Mouse (Mus musculus) embryo, embryonic 10.5 days (tissue): ENCODE measurements at regions not wholly inside any gene's neighbourhood (a gene's known extent, or its start where the extent isn't known, plus 50 kb on each side); places are given as distances from the start of the nearest gene placed in this dataset.
A peak's percentile ranks its signal among the peaks of the same experiment; 100 is the strongest.

Experiments
- DNase-seq: peaks from one replicate; pipeline ENCODE4 v3.0.0-alpha.2; 2015; ENCODE audit warnings: low spot score

DNA sequence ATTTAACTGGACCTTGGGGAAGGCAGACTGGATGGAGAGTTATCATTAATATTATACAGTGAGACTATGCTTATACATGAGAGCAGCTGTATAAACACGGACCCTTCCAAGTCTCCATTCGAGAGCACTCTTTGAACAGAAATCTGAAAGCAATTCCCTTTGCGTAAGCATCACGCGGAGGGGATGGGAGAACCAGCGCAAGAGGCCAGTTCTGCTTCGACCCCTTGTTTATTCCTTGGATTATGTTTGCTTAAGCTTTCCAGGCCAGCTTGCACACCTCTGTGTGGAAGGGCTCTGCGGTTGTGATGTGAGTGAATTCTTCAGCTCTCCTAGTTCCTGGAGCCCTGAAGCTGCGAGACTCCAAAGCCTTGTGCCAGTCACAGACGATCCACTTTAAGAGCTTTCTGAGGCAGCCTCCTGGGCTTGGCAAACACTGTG is 109.2 kb upstream of the Fbxo11 start:
- DNase-seq = no peak

DNA sequence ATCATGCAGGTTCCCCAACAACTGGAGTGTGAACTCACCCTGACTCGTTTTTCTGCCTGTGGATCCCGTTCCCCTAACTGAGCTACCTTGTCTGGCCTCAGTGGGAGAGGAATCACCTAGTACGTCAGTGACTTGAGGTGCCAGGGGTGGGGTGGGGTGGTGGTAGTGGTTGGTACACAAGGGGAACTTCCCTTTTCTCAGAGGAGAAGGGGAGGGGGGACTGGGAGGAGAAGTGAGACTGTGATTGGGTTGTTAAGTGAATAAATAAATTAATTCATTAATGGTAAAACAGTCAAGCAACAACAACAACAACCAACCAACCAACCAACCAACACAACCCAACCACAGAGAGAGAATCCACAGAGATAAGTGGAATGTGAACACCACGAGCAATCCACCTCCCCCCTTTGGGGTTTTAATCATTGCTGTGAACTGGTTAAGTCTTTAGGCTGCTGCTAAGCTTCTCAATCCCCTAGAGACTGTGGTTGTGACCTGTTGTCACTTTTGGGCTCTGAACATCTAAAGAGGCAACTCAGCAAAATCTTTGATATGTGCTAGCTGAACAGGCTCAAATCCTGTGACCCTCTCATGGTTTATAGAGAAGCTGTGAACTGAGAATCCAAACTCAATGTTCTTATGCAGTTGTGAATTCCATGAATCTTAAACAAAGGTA is 111.0 kb upstream of the Fbxo11 start:
- no peak for DNase-seq

DNA sequence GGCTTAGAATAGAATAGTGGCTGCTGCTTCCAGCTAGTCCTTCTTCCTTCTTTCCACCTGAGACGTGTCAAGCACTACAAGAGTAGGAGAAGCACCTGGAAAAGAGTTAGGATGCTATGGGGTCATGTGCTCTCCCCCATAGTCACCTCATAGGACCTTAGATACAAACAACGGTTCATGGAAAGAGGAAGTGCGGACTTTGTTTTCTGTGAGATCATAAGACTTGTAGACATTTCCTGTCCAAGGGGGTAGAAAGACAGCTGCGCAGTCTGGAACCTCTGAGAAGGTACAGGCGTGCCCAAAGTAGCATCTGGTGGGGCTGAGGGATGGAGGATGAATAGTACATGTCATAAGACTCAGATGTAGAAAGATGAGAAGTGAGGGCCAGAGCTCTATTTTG is 125.6 kb upstream of the Fbxo11 start:
- DNase-seq = no peak

DNA sequence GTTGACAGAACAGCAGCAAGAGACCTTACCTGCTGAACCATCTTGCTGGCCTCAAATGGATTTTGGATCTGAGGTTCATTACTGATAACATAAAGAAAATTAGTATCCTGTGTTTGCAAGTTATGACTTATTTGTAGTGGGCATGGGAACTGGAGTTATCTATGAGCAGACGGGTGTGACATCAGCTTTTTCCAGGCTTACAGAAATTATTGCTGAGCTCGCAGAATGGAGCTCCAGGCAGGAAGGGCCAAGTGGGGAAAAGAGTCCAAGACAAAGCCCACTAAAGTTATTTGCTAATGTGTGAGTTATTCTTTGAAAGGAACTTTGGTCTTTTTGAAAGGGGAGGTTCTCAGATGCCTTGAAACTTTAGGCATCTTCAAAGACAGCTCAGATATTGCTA is 126.4 kb upstream of the Fbxo11 start:
- DNase-seq = no peak

DNA sequence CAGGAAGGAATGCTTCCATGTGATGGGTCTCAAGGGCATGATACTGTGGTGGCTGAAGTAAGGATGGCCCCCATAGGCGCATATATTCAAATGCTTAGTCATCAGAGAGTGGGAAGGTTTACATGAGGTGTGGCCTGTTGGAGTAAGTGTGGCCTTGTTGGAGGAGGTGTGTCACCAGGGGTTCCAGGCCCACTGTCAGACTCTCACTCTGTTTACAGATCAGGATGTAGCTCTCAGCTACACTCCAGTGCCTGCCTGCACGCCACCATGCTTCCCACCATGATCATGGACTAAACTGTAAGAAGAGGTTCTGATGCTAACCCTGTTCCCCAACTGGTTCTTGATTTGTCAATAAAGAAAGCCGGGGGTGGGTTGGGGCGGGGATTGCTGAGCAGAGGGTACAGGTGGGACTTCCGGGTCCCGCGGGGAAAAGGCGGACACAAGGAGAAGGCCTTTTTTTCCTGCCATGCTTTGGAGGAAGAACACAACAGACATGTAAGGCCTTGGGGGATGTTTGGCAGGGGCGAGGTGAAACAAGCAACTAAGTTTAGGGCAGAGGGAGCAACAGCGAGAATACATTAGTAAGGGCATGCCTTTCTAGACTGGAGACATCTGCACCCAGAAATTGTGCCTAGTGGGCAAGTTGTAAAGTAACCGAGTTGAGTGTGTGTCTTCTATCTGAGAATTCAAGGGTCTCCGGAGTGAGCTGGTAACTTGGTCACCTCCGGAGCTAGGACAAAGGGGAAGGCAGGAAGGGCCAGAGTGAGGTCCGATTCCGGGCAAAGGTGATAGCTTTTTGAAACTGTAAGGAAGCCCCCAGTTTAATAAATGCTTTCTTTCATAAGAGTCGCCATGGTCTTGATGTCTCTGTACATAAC is 127.1 kb upstream of the Fbxo11 start:
- no peak for DNase-seq

DNA sequence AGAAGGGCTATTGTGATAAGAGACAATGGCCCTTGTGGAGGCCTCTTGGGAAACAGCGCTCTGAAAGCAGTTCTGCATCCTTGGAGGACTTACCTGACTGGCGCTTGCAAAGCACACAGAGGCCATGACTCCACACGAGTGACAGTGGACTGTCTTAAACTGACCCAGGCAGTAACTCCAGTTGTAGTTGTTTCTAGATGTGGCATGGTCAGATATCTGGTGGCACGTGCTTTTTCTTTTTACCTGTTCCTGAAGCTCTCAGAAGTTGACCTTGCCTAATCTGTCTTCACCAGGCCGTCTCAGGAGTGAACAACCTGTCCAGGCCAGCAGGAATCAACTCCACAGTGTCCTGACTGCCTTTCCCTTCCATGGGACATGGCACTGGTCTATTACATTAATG is 129.6 kb upstream of the Fbxo11 start:
- no peak for DNase-seq

DNA sequence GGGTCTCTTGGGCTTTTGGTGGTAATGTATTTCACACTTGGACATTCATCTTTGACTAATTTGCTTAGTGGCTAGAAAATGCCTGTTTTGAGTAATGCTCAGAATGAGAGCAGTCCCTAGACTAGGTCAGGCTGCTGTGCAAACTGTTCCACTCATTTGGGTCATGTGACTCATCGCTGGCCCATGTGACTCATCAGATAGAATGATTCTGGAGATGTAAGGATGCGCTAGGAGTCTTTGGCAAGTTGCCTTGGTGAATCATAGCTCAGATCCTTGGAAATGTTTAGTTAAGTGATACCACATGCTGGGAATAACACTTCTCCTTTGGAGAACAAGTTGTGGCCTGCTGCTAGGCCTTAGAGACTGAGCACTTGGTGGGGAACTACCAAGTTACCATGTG is 130.2 kb upstream of the Fbxo11 start:
- no peak for DNase-seq

DNA sequence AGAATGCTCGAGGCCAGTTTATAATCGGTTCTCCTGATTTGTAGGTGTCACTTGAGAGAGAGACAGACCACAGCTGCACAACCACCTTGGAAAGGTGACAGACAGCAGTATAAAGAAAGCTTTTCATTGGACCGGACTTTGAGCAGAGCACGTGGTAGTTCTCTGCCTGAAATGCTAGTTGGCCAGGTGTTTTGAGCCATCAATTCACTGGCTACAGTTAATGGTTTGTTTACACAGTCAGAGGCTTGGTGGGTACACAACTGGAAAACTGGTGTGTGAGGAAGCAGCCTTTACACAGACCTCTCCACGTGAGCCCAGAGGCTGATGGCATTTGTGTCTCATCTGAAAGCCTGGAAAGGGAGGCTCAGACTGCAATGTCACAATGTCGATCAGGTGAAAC is 130.8 kb upstream of the Fbxo11 start:
- no peak for DNase-seq

DNA sequence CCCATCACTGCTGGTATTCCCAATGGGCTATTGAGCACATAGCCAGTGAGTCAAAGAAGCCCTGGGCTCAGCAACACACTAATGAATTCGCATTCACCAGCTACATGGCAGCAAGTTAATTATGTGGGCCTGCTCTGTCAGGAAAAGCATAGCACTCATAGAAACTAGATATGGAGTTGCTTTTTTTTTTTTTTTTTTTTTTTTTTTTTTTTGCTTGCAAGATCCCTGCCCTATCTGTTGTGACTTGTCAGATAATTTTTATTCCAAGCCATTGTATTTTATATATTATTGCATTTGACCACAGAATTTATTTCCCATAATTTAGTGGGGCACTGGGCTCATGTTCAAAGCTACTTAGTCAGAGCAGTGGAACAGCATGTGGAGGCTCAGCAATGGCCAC is 131.2 kb upstream of the Fbxo11 start:
- DNase-seq = no peak

DNA sequence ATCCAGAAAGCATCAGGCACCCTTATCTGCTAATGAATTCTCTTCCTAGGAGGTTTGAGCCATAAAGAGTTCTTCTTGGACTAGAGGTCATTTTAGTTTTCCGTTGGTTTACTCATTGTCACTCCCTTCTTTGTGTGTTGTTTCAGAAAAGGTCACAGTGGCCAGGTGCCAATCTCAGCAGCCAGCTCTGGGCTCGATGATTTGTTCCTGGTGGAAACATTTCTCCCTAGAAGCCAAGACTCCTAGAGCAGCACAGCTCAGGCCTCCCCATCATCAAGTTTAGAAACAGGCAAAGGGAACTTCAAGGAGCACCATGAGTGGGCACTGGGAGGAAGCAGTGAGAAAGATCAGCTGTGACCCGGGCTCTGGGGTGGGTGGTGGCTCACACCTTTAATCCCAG is 132.3 kb upstream of the Fbxo11 start:
- DNase-seq = no peak

DNA sequence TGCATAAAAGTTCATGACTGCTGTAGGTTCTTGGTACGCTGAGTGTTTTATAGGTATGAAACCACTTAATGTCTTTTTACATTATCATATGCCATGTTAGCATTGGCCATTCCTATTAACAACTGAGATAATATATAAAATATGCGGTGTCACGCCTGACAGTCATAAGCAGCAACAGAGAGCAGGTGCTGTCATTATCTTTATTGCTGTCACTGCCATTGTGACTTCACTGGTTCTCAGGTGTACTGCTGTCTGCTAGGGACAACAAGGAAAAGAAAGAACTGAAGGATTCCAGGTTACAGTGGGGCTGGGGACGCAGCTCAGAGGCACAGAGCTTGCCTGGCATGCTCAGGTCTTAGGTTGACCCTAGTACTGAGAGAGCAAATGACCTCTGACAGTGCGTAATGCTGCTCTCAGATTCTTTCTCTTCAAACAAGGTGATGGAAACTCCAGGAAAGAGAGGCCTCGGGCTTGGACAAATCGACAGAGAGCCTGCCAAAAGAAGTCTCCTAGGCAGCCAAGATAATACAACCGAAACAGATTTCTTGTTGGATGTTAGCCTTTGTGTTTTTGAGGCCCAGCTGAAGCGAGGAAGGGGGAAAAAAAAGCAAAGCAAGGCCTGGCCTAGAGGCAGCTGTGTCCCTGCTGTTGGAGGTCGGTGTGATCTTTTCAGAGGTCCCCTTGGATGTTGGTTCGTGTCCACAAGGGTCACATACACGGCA is 136.3 kb upstream of the Fbxo11 start:
- no peak for DNase-seq

DNA sequence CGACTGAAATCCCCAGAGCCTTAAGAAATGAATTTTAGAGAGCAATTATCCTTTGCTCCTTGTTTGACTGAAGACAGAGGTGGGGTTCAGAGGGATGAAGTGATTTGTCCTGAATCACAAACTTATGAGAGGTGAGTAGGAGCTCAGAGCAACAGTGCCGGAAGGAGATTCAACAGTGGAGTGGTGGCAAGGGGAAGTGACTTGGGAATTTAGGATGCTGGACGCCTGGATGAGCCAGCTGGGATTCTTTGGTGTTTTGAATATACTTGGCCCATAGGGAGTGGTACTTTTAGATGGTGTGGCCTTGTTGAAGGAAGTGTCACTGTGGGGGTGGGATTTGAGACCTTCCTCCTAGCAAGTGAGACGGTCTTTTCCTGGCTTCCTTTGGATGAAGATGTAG is 137.1 kb upstream of the Fbxo11 start:
- no peak for DNase-seq

DNA sequence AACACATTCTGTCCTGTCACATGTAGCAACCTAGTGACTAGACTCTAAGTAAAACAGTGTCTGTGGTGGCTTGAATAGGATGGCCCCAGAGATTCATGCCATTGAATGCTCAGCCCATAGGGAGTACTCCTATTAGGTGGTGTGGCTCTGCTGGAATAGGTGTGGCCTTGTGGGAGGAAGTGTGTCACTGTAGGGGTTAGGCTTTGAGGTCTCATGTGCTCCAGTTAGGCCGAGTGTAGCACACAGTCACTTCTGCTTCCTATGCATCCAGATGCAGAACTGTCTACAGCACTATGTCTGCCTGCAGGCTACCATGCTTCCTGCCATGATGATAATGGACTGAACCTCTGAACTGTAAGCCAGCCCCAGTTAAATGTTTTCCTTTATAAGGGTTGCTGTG is 144.5 kb upstream of the Fbxo11 start:
- DNase-seq = no peak

DNA sequence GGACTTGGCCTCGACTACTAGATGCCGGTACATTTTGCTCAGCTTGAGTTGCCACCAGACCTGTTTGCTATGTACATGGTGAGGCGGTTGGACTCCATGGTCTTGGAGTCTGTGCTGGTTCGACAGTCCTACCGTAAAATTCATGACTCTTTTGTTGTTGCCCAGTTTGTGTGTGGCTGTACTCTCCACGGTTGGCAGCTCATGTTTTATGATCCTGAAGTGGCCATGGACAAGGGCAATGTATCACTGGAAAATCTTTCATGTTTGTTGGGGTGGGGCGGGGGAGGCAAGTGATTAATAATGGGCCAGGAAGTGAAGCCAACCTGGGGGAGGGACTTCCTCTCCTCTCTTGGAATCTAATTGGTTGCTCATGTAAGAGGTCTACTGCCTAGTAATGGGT is 147.0 kb upstream of the Fbxo11 start:
- DNase-seq = no peak

DNA sequence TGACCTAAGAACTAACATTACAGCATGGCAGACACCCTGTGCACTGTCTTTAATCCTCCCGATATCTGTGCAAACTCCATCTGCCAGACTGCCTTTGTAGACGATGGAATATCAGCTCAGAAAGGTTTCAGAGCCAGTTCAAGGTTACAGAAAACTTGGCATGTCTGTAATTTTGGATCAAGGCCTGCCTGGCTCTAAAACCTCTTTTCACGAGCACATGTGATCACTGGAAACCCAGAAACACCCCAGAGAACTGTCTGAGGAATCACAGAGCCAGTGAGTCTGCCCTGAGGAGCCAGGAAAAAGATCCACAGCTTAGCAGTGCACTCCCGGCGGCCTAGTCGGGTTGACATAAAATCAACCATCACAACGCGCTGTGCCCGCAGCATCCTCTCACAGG is 149.7 kb upstream of the Fbxo11 start:
- DNase-seq = no peak

DNA sequence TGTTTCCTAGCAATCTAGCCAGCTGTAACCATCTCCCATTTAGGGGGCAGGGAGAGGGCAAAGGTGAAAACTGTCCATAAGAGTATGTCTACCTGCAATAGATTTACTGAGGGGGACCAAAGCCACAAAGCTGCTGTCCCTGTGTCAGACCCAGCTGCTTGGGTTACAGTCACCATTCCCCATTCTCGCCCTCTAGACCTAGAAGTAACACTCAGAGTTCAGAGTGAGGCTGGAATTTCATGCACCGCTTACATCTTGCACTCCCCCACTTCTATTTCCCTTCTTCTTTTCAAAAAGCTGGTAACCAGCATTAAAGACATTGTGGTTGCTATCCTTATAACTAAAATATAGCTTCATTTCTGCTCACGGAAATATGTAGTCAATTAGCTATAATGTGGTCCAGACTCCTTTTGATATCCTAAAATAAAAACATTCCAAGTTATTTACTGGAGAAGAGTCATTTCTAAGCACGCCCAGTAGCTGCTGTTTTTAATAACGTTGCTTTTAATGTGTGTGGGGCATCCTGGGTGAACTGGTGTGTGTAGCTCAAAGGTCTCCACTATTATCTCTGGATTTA is 157.4 kb upstream of the Fbxo11 start:
- no peak for DNase-seq

DNA sequence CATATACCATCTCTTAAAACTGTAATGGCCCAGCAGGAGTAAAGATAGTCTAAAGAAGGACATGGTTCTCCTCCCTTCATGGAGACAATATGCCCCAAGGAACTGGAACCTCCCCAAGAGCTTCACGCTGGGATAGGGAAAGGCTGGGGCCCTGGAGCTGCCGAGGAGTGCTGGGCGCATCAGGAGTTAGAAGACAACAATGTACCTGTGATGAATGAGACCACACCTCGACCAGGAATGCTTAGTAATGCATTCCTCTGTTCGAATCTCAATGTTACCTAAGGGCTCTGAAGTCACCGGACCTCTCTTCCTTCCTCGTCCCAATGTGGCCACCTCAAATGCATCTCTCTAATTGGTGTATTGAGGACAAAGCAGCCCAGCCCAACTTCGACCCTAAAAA is 175.4 kb upstream of the Fbxo11 start:
- DNase-seq = no peak

DNA sequence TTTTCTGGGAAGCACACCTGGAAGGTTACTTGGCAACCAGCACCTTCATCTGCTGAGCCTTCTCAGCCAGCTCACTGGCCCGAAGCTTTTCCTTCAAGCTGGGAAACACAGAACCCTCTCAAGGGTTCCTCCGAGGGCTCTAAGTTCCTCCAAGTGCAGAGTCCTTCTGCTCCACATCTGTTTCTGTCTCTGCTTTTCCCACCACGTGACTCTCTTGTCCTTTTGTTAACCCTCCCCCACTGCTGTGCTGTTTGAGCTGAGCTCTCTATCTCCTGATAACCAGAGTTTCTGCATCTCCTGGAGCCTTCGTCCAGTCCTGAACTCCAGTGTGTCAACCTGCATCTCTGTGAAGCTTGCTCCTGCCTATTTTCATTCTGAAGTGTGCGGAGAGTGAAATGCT is 183.5 kb upstream of the Fbxo11 start:
- DNase-seq = no peak

DNA sequence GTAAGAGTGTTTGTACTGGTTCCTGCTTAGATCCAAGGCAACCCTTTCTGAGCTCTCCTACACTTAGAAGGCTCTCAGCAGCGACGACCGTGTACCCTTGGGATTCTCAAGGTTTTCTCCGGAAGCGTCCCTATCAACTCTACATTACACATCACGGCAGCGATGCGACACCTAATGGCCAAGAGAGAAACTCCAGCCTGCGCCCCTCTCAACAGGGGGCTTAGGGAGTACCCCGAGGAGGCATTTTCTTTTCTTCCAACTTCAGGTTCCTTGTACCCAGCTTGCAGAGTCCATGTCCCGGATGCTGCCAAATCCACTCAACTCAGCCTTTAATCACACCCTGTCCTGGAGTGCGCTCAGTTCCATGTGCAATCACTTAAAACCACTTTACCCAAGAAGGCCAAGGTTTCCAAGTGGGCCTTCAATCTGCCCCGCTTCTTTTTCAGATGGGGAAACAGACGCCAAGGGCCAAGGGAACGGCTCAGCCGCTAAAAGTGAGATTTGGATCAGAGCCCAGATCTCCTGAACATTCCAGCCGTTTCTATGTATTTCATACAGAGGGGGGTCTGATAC is 186.9 kb upstream of the Fbxo11 start:
- DNase-seq = peak; percentile 89

DNA sequence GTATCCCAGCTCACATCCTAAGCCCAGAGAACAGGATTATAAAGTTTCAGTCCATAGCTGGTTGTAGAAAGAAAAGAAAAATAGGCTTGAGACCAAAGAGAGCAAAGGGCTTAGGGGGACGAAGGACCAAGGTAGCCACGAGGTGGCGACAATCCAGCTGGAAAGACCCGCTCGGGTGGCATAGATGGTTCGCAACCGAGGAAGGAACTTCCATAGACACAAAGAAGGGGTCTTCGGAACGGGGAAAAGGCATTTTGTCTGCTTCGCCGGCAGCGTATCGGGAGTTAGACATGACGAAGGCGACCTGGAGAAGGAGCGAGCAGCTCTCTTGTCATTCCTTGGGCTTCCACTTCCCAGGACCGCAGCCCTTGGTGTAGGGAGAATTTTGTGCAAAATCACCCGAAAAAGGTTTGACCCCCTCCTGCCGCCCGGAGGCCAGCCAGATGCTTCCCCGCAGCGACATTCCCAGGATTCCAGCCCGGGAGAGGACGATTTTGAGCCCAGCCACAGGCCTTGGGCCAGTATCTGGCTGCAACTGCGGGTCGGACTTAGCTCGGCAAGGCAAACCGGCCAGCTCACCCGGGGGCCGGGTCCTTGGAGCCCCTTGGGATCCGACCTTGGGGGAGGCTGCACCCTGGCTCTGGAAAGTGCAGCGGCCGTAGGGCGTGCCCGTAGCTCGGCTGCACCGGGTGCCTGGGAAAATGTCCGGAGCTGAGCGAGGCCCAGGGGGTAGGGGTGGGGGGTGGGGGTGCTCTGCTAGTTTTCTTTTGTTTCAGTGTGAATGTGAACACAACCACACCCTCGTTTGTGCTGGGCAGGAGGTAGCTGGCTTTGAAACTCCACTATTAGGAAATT is 184.5 kb upstream of the Foxn2 start:
- DNase-seq = peak; percentile 95
